Mouse (Mus musculus): ENCODE results near the gene Asic3.

- TF ChIP-seq CTCF (IDR thresholded peaks at IDR 0.05; ENCODE audit: low read depth, low read length), result no peak
- TF ChIP-seq POLR2A (IDR thresholded peaks at IDR 0.05; ENCODE audit: insufficient read depth, low read length), result no peak
- TF ChIP-seq EP300 (IDR thresholded peaks at IDR 0.05; ENCODE audit: insufficient read depth, low read depth, low read length), result no peak
Observed at GRCm38 (mm10) chr5:24379501-24379900, 33.7 kb upstream of the Asic3 start.
